Mouse (Mus musculus): Measurements from ENCODE around the gene Serpinb6a. TPM values are rescaled to one million over a fixed set of nuclear protein-coding genes. Genes with fewer than 3 reads are reported as not detected.

Gene Serpinb6a
- polyA plus RNA-seq, 1 experiment from 2014 or later: 71.8 TPM

Other genes with a start within 250 kb of the Serpinb6a start
- not detected in 2 replicates for gene Serpinb6e, start 159.4 kb downstream of the Serpinb6a start, polyA plus RNA-seq (2015; fragmentation: Nextera tagmentation; extraction: Ambion mirVana)
- 4.4 and 5.3 TPM in 2 replicates for gene Serpinb6c, start 97.1 kb downstream of the Serpinb6a start, polyA plus RNA-seq (2015; fragmentation: Nextera tagmentation; extraction: Ambion mirVana)
- gene Nqo2, start 38.1 kb downstream of the Serpinb6a start, polyA plus RNA-seq (2015; fragmentation: Nextera tagmentation; extraction: Ambion mirVana): 13.8 and 19.5 TPM in 2 replicates
- 16.7 and 19.2 TPM in 2 replicates for gene Ripk1, start 431 bp downstream of the Serpinb6a start, polyA plus RNA-seq (2015; fragmentation: Nextera tagmentation; extraction: Ambion mirVana)
- gene Bphl, start 34.8 kb upstream of the Serpinb6a start, polyA plus RNA-seq (2015; fragmentation: Nextera tagmentation; extraction: Ambion mirVana): 38.9 and 45.0 TPM in 2 replicates
- 188 and 249 TPM in 2 replicates for gene Tubb2a, start 75.2 kb upstream of the Serpinb6a start, polyA plus RNA-seq (2015; fragmentation: Nextera tagmentation; extraction: Ambion mirVana)
- gene Tubb2b, start 127.7 kb upstream of the Serpinb6a start, polyA plus RNA-seq (2015; fragmentation: Nextera tagmentation; extraction: Ambion mirVana): 33.5 and 34.5 TPM in 2 replicates
- 62.6 and 65.5 TPM in 2 replicates for gene Psmg4, start 160.2 kb upstream of the Serpinb6a start, polyA plus RNA-seq (2015; fragmentation: Nextera tagmentation; extraction: Ambion mirVana)

All from limb, embryonic 15.5 days (tissue).